Mouse (Mus musculus) heart, embryonic 11.5 days (tissue): ENCODE data around the gene Rassf5. TPM values are rescaled to one million over a fixed set of nuclear protein-coding genes. Genes with fewer than 3 reads are reported as not detected.

Source experiments
- ATAC-seq: fragments of 200-750 bp; cut with Nextera tagmentation; replicated peaks from 2 replicates; pipeline ENCODE4 v1.8.0; 2017; ENCODE audit warnings: moderate library complexity; ENCODE audit not compliant: insufficient number of reproducible peaks, low FRiP score, low TSS enrichment
- H3K27ac ChIP-seq: fragments of 300-500 bp; sonication (generic); 2 replicates; pipeline ENCODE4 v1.5.1; 2014; ENCODE audit warnings: mild to moderate bottlenecking, low read depth, low read length
- H3K27me3 ChIP-seq: fragments of 300-500 bp; sonication (generic); 2 replicates; pipeline ENCODE4 v1.6.1; 2014; ENCODE audit warnings: mild to moderate bottlenecking, low read length, mixed read lengths; ENCODE audit not compliant: control insufficient read depth, insufficient read depth
- H3K36me3 ChIP-seq: fragments of 300-500 bp; sonication (generic); 2 replicates; pipeline ENCODE4 v1.6.1; 2014; ENCODE audit warnings: mild to moderate bottlenecking, low read length, moderate library complexity, mixed read lengths; ENCODE audit not compliant: control insufficient read depth, insufficient read depth
- H3K4me1 ChIP-seq: fragments of 300-500 bp; sonication (generic); 2 replicates; pipeline ENCODE4 v1.6.1; 2014; ENCODE audit warnings: low read length; ENCODE audit not compliant: control insufficient read depth, insufficient read depth
- H3K4me2 ChIP-seq: fragments of 300-500 bp; sonication (generic); 2 replicates; pipeline ENCODE4 v1.6.1; 2014; ENCODE audit warnings: mild to moderate bottlenecking, moderate library complexity
- H3K4me3 ChIP-seq: fragments of 300-500 bp; sonication (generic); 2 replicates; pipeline ENCODE4 v1.5.1; 2014; ENCODE audit warnings: low read depth, low read length
- H3K9ac ChIP-seq: fragments of 300-500 bp; sonication (generic); 2 replicates; pipeline ENCODE4 v1.6.1; 2014; ENCODE audit warnings: mild to moderate bottlenecking, low read depth, low read length, moderate library complexity
- H3K9me3 ChIP-seq: fragments of 300-500 bp; sonication (generic); replicated peaks from 2 replicates; pipeline ENCODE4 v1.6.1; 2016; ENCODE audit warnings: low read length; ENCODE audit not compliant: control insufficient read depth
- WGBS: fragments of 180-500 bp; shearing (Covaris S2); extraction: QIAGEN DNeasy Blood & Tissue Kit; methylation state at CpG from one replicate; pipeline ENCODE4 v1.1.7; 2014; ENCODE audit not compliant: insufficient replicate concordance; 5-methylcytosine and 5-hydroxymethylcytosine counted together
- polyA plus RNA-seq: library from polyadenylated mRNA; unstranded; fragments of >200 nt; fragmentation: Nextera tagmentation; extraction: Ambion mirVana; gene quantifications from 2 replicates; pipeline ENCODE4 v1.2.1, GENCODE M21; 2014

The Rassf5 gene
- polyA plus RNA-seq, 1 experiment from 2014 or later = 38.1 TPM

- whole genome bisulfite sequencing = 52% methylated on average over 5 of the region's 5 CpGs
- no peaks in the 10 kb centered on the region for H3K36me3 ChIP-seq
- H3K27ac ChIP-seq = peak overlapping the region; percentile 64
- H3K9me3 ChIP-seq = no peaks in the 10 kb centered on the region
- ATAC-seq = no peak
- no peak overlapping the region for H3K9ac ChIP-seq
- H3K4me1 ChIP-seq = peaks cover 41% of the 10 kb centered on the region
- no peaks in the 10 kb centered on the region for H3K27me3 ChIP-seq
- peak overlapping the region; percentile 45 for H3K4me2 ChIP-seq
- no peak overlapping the region for H3K4me3 ChIP-seq
These were observed 16.4 kb downstream of the Rassf5 start for GRCm38 (mm10) chr1:131228659-131229058.

DNA sequence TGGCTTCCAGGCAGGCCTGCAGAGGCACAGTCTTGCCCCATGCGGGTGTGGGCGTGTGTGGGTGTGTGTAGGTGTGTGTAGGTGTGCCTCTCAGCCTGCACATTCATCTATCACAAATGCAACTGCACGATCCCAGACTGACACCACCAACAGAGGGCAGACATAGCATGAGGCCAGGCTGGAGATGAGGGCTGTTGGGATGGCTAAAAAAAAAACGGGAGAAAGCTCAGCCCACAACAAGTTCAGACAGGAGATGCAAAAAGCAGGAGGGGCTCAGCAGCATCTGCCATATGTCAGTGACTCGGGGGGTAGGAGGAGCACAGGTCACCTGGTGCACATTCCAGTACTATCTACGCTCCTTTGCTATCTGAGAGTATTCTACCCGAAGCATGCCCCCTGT, 16.8 kb downstream of the Rassf5 start:
- H3K27ac ChIP-seq = peak overlapping the region; percentile 64
- no peaks in the 10 kb centered on the region for H3K27me3 ChIP-seq
- H3K4me3 ChIP-seq = no peak overlapping the region
- peaks cover 36% of the 10 kb centered on the region for H3K4me1 ChIP-seq
- ATAC-seq = peak; percentile 62; the same call in 1 of the 2 replicates
- peak overlapping the region; percentile 45 for H3K4me2 ChIP-seq
- no peak overlapping the region for H3K9ac ChIP-seq
- WGBS = 35% methylated on average over 7 of the region's 7 CpGs
- H3K36me3 ChIP-seq = no peaks in the 10 kb centered on the region; the same call in 1 of the 2 replicates
- H3K9me3 ChIP-seq = no peaks in the 10 kb centered on the region

DNA sequence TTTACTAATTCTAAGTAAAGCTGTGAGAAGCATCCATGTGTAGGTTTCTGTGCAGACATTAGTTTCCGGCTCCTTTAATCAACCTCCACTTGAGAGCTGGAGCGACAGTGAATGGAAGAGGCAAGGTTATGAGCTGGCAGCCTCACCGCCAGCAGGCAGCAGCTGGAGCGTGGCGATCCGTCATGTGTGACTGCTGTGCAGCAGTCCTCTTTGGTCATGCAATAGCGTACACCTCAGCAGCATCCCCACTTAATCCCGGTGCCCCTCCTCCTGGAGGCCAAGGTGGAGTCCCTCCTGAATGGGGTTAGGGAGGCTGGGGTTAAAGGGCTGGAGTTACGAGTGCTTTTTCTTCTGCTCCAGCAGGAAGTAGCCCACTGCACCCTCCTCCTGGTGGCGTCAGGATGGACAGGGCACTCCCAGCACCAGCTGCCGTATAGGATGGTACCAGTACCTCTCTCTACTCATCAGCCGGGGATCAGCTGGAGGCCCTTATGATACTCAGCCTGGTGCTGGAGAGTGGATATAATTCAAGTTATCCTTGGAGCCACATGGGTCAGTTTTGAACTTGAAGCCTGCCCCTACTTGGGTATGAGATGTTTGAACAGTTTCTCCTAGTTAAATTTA, 20.1 kb downstream of the Rassf5 start:
- Histone ChIP-seq H3K9ac (no peak overlapping the region), H3K4me1 (peaks cover 23% of the 10 kb centered on the region), H3K27me3 (no peaks in the 10 kb centered on the region), H3K9me3 (no peaks in the 10 kb centered on the region), H3K27ac (no peak overlapping the region), H3K36me3 (no peaks in the 10 kb centered on the region; the same call in 1 of the 2 replicates), H3K4me2 (no peak overlapping the region), H3K4me3 (no peak overlapping the region)
- 61% methylated on average over 12 of the region's 12 CpGs for WGBS
- ATAC-seq = no peak

- H3K4me1 ChIP-seq = peaks cover 11% of the 10 kb centered on the region
- H3K4me3 ChIP-seq = no peak overlapping the region
- H3K9me3 ChIP-seq = no peaks in the 10 kb centered on the region
- no peaks in the 10 kb centered on the region for H3K27me3 ChIP-seq
- WGBS = 81% methylated on average over 2 of the region's 2 CpGs
- H3K36me3 ChIP-seq = no peaks in the 10 kb centered on the region; the same call in 1 of the 2 replicates
- H3K9ac ChIP-seq = no peak overlapping the region
- H3K4me2 ChIP-seq = no peak overlapping the region
- no peak for ATAC-seq
- H3K27ac ChIP-seq = no peak overlapping the region
These were observed 21.7 kb downstream of the Rassf5 start for GRCm38 (mm10) chr1:131223345-131223744.

- Histone ChIP-seq H3K27me3 (no peaks in the 10 kb centered on the region), H3K9ac (no peak overlapping the region), H3K4me2 (no peak overlapping the region), H3K9me3 (no peaks in the 10 kb centered on the region), H3K4me3 (no peak overlapping the region), H3K4me1 (peaks cover 4% of the 10 kb centered on the region; the same call in 1 of the 2 replicates), H3K27ac (no peak overlapping the region), H3K36me3 (no peaks in the 10 kb centered on the region; the same call in 1 of the 2 replicates)
- 75% methylated on average over 13 of the region's 13 CpGs for WGBS
- ATAC-seq = no peak
These were observed 23.1 kb downstream of the Rassf5 start for GRCm38 (mm10) chr1:131221822-131222590.

DNA sequence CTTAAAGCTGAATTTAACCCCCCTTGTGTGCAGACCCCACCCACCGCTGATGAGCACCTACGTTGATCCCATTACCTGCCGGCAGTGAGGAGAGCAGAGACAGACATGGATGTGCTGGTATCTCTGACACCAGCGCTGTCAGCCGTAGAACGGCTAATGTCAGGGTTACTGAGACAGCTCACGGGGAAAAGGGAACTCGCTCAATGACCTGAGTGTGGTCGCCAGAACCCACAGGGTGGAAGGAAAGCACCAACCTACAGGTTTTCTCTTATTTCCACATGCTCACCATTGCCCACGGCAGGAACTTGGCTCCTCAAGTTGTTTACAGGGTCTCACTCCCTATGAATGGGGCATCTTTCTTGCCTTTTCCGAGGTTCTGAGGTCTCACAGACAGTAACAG, 26.1 kb downstream of the Rassf5 start:
- H3K4me1 ChIP-seq = 0 out of 2 replicates have a peak, but pooled peaks cover 2% of the 10 kb centered on the region
- H3K36me3 ChIP-seq = no peaks in the 10 kb centered on the region; the same call in 1 of the 2 replicates
- ATAC-seq = no peak
- WGBS = 80% methylated on average over 11 of the region's 11 CpGs
- H3K9ac ChIP-seq = no peak overlapping the region
- no peaks in the 10 kb centered on the region for H3K9me3 ChIP-seq
- no peaks in the 10 kb centered on the region for H3K27me3 ChIP-seq
- H3K4me2 ChIP-seq = no peak overlapping the region
- H3K4me3 ChIP-seq = no peak overlapping the region
- no peak overlapping the region for H3K27ac ChIP-seq

DNA sequence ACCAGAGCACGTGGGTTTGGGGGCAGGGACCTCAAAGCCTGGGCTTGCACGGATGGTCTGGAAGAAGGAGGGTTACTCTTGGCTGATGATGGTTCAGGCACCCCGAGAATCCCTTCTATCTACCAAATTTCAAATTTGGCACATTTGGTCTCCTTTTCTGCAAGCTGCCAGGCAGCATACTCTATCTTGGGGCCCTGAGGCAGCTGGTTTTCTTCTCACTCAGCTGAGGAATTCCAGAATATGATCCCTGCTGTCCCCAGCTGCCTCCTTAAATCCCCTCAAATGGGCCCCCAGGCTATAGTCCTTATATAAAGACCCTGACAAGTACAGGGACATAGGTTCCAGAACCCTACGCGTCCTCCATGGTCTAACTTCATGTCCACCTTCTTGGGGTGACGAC, 31.7 kb downstream of the Rassf5 start:
- Histone ChIP-seq H3K4me1 (peaks cover 12% of the 10 kb centered on the region), H3K27me3 (no peaks in the 10 kb centered on the region), H3K9me3 (no peaks in the 10 kb centered on the region), H3K9ac (no peak overlapping the region), H3K4me3 (no peak overlapping the region), H3K4me2 (no peak overlapping the region), H3K36me3 (no peaks in the 10 kb centered on the region), H3K27ac (no peak overlapping the region)
- WGBS = 67% methylated on average over 6 of the region's 6 CpGs
- no peak for ATAC-seq

GRCm38 (mm10) chr1:131212956-131213355, 32.1 kb downstream of the Rassf5 start:
- Histone ChIP-seq H3K27ac (no peak overlapping the region), H3K9ac (no peak overlapping the region), H3K9me3 (no peaks in the 10 kb centered on the region), H3K4me3 (no peak overlapping the region), H3K4me1 (peaks cover 12% of the 10 kb centered on the region), H3K27me3 (no peaks in the 10 kb centered on the region), H3K36me3 (no peaks in the 10 kb centered on the region), H3K4me2 (no peak overlapping the region)
- WGBS = 54% methylated on average over 5 of the region's 5 CpGs
- no peak for ATAC-seq
